Mouse (Mus musculus) liver, embryonic 13.5 days (tissue): ENCODE results near the gene Pnmal2. TPM values are rescaled to one million over a fixed set of nuclear protein-coding genes. Genes with fewer than 3 reads are reported as not detected.
A peak's percentile ranks its signal among the peaks of the same experiment; 100 is the strongest.

ENCODE experiments used
- ATAC-seq: fragments of 200-750 bp; cut with Nextera tagmentation; 2 replicates; pipeline ENCODE4 v1.8.0; 2017; ENCODE audit warnings: low read depth, mild to moderate bottlenecking, moderate number of reproducible peaks, moderate library complexity
- DNase-seq: peaks from one replicate; pipeline ENCODE4 v3.0.0; 2022
- H3K27ac ChIP-seq: fragments of 300-500 bp; sonication (generic); 2 replicates; pipeline ENCODE4 v1.5.1; 2015; ENCODE audit warnings: moderate library complexity, mild to moderate bottlenecking, inconsistent platforms
- H3K27me3 ChIP-seq: fragments of 300-500 bp; sonication (generic); 2 replicates; pipeline ENCODE4 v1.6.1; 2015; ENCODE audit warnings: mild to moderate bottlenecking, inconsistent platforms
- H3K36me3 ChIP-seq: fragments of 300-500 bp; sonication (generic); 2 replicates; pipeline ENCODE4 v1.6.1; 2015; ENCODE audit warnings: mild to moderate bottlenecking, inconsistent platforms
- H3K4me1 ChIP-seq: fragments of 300-500 bp; sonication (generic); replicated peaks from 2 replicates; pipeline ENCODE4 v1.6.1; 2015; ENCODE audit warnings: inconsistent platforms
- H3K4me2 ChIP-seq: fragments of 300-500 bp; sonication (generic); 2 replicates; pipeline ENCODE4 v1.6.1; 2015; ENCODE audit warnings: inconsistent platforms, mild to moderate bottlenecking, moderate library complexity
- H3K4me3 ChIP-seq: fragments of 300-500 bp; sonication (generic); replicated peaks from 2 replicates; pipeline ENCODE4 v1.5.1; 2015; ENCODE audit warnings: mild to moderate bottlenecking, inconsistent platforms
- H3K9ac ChIP-seq: fragments of 300-500 bp; sonication (generic); 2 replicates; pipeline ENCODE4 v1.6.1; 2015; ENCODE audit warnings: mild to moderate bottlenecking, inconsistent platforms
- H3K9me3 ChIP-seq: fragments of 300-500 bp; sonication (generic); replicated peaks from 2 replicates; pipeline ENCODE4 v1.6.1; 2016; ENCODE audit warnings: inconsistent platforms
- WGBS: fragments of 180-500 bp; shearing (Covaris S2); methylation state at CpG from one replicate; pipeline ENCODE4 v1.1.7; 2015; ENCODE audit not compliant: insufficient replicate concordance; 5-methylcytosine and 5-hydroxymethylcytosine counted together
- polyA plus RNA-seq: library from polyadenylated mRNA; unstranded; fragments of >200 nt; fragmentation: Nextera tagmentation; extraction: Ambion mirVana; gene quantifications from 2 replicates; pipeline ENCODE4 v1.2.1, GENCODE M21; 2015

Gene Pnmal2
- polyA plus RNA-seq, 1 experiment from 2014 or later, result 0.61 TPM

GRCm38 (mm10) chr7:16908859-16909258 is 35.6 kb upstream of the Pnmal2 start:
- DNase-seq (no peak), ATAC-seq (no peak)
- no peak overlapping the region for H3K9ac ChIP-seq
- peaks cover 53% of the 10 kb centered on the region for H3K4me1 ChIP-seq
- H3K36me3 ChIP-seq, result no peaks in the 10 kb centered on the region
- H3K4me2 ChIP-seq, result no peak overlapping the region
- H3K4me3 ChIP-seq, result no peak overlapping the region
- H3K27me3 ChIP-seq, result peaks cover 35% of the 10 kb centered on the region
- no peaks in the 10 kb centered on the region for H3K9me3 ChIP-seq
- H3K27ac ChIP-seq, result no peak overlapping the region
- 45% methylated on average over 11 of the region's 11 CpGs for WGBS

- H3K27ac ChIP-seq, result no peak overlapping the region
- peaks cover 8% of the 10 kb centered on the region for H3K36me3 ChIP-seq
- H3K4me3 ChIP-seq, result no peak overlapping the region
- no peak overlapping the region for H3K9ac ChIP-seq
- DNase-seq (no peak), ATAC-seq (no peak)
- no peaks in the 10 kb centered on the region for H3K9me3 ChIP-seq
- H3K4me1 ChIP-seq, result peaks cover 43% of the 10 kb centered on the region
- 15% methylated on average over 10 of the region's 10 CpGs for WGBS
- no peak overlapping the region for H3K4me2 ChIP-seq
- peaks cover 35% of the 10 kb centered on the region for H3K27me3 ChIP-seq
Observed at GRCm38 (mm10) chr7:16909909-16910308, 34.6 kb upstream of the Pnmal2 start.

GRCm38 (mm10) chr7:16911904-16912303 is 32.6 kb upstream of the Pnmal2 start:
- ATAC-seq (no peak), DNase-seq (no peak)
- no peaks in the 10 kb centered on the region for H3K9me3 ChIP-seq
- no peak overlapping the region for H3K4me3 ChIP-seq
- no peak overlapping the region for H3K27ac ChIP-seq
- peaks cover 35% of the 10 kb centered on the region for H3K27me3 ChIP-seq
- 66% methylated on average over 3 of the region's 3 CpGs for WGBS
- H3K4me1 ChIP-seq, result peaks cover 24% of the 10 kb centered on the region
- H3K36me3 ChIP-seq, result peaks cover 27% of the 10 kb centered on the region
- H3K9ac ChIP-seq, result no peak overlapping the region
- no peak overlapping the region for H3K4me2 ChIP-seq

- Histone ChIP-seq H3K4me3 (no peak overlapping the region), H3K27ac (no peak overlapping the region), H3K4me1 (peaks cover 19% of the 10 kb centered on the region), H3K9me3 (no peaks in the 10 kb centered on the region), H3K36me3 (peaks cover 32% of the 10 kb centered on the region), H3K27me3 (peaks cover 30% of the 10 kb centered on the region), H3K9ac (no peak overlapping the region), H3K4me2 (no peak overlapping the region)
- no peak for DNase-seq
- WGBS, result 70% methylated on average over 6 of the region's 6 CpGs
- no peak for ATAC-seq
Observed at GRCm38 (mm10) chr7:16912360-16912759, 32.1 kb upstream of the Pnmal2 start.

GRCm38 (mm10) chr7:16913806-16914452 is 30.6 kb upstream of the Pnmal2 start:
- H3K9ac ChIP-seq, result no peak overlapping the region
- peaks cover 48% of the 10 kb centered on the region for H3K36me3 ChIP-seq
- no peak overlapping the region for H3K27ac ChIP-seq
- WGBS, result 32% methylated on average over 10 of the region's 10 CpGs
- H3K4me3 ChIP-seq, result no peak overlapping the region
- no peak overlapping the region for H3K4me2 ChIP-seq
- H3K27me3 ChIP-seq, result peaks cover 14% of the 10 kb centered on the region
- H3K9me3 ChIP-seq, result no peaks in the 10 kb centered on the region
- DNase-seq (no peak), ATAC-seq (peak; percentile 50; the same call in 1 of the 2 replicates)
- peaks cover 20% of the 10 kb centered on the region for H3K4me1 ChIP-seq

- no peak for ATAC-seq
- peaks cover 21% of the 10 kb centered on the region for H3K4me1 ChIP-seq
Observed at GRCm38 (mm10) chr7:16914453-16915343, 29.8 kb upstream of the Pnmal2 start.

GRCm38 (mm10) chr7:16915461-16916340 is 28.8 kb upstream of the Pnmal2 start:
- Histone ChIP-seq H3K9ac (no peak overlapping the region), H3K4me2 (no peak overlapping the region), H3K27ac (no peak overlapping the region), H3K36me3 (peaks cover 58% of the 10 kb centered on the region), H3K9me3 (no peaks in the 10 kb centered on the region), H3K27me3 (no peaks in the 10 kb centered on the region), H3K4me1 (peaks cover 28% of the 10 kb centered on the region), H3K4me3 (no peak overlapping the region)
- DNase-seq, result no peak
- WGBS, result 92% methylated on average over 32 of the region's 32 CpGs
- no peak for ATAC-seq

More at GRCm38 (mm10) chr7:16914453-16915343, 29.8 kb upstream of the Pnmal2 start:
- no peak overlapping the region for H3K4me2 ChIP-seq
- H3K9ac ChIP-seq, result no peak overlapping the region
- no peak overlapping the region for H3K4me3 ChIP-seq
- no peaks in the 10 kb centered on the region for H3K9me3 ChIP-seq
- no peak for DNase-seq
- WGBS, result 82% methylated on average over 18 of the region's 18 CpGs
- H3K27me3 ChIP-seq, result peaks cover 7% of the 10 kb centered on the region
- no peak overlapping the region for H3K27ac ChIP-seq
- H3K36me3 ChIP-seq, result peaks cover 55% of the 10 kb centered on the region

- whole genome bisulfite sequencing, result 77% methylated on average over 30 of the region's 30 CpGs
- Histone ChIP-seq H3K4me2 (no peak overlapping the region), H3K36me3 (peaks cover 67% of the 10 kb centered on the region), H3K27ac (no peak overlapping the region), H3K4me3 (no peak overlapping the region), H3K9me3 (no peaks in the 10 kb centered on the region), H3K27me3 (no peaks in the 10 kb centered on the region), H3K9ac (no peak overlapping the region), H3K4me1 (peaks cover 37% of the 10 kb centered on the region)
- DNase-seq, result no peak
- ATAC-seq, result no peak
Observed at GRCm38 (mm10) chr7:16916342-16917265, 27.9 kb upstream of the Pnmal2 start.

GRCm38 (mm10) chr7:16917447-16917846 is 27.0 kb upstream of the Pnmal2 start:
- H3K9ac ChIP-seq, result no peak overlapping the region
- ATAC-seq, result no peak
- WGBS, result 84% methylated on average over 11 of the region's 11 CpGs
- no peaks in the 10 kb centered on the region for H3K9me3 ChIP-seq
- H3K36me3 ChIP-seq, result peaks cover 73% of the 10 kb centered on the region
- DNase-seq, result no peak
- no peak overlapping the region for H3K4me3 ChIP-seq
- no peaks in the 10 kb centered on the region for H3K27me3 ChIP-seq
- H3K4me1 ChIP-seq, result peaks cover 46% of the 10 kb centered on the region
- H3K4me2 ChIP-seq, result no peak overlapping the region
- H3K27ac ChIP-seq, result no peak overlapping the region

GRCm38 (mm10) chr7:16918014-16918413 is 26.5 kb upstream of the Pnmal2 start:
- Histone ChIP-seq H3K27ac (no peak overlapping the region), H3K4me3 (no peak overlapping the region), H3K9ac (no peak overlapping the region), H3K4me2 (no peak overlapping the region), H3K9me3 (no peaks in the 10 kb centered on the region), H3K27me3 (no peaks in the 10 kb centered on the region), H3K4me1 (peaks cover 51% of the 10 kb centered on the region), H3K36me3 (peaks cover 73% of the 10 kb centered on the region)
- DNase-seq (no peak), ATAC-seq (no peak)
- 90% methylated on average over 9 of the region's 9 CpGs for WGBS
